Mouse (Mus musculus) embryo, embryonic 10 days (tissue): Measurements from ENCODE around the gene Pcolce.

Experiments used
- DNase-seq: peaks from one replicate; pipeline ENCODE4 v3.0.0-alpha.2; 2015; ENCODE audit warnings: low spot score

The Pcolce gene

GRCm38 (mm10) chr5:137613550-137613949 lies at the start of gene Pcolce:
Pcolce (minus strand) TSS chr5:137613784.
- no peak for DNase-seq

- DNase-seq = no peak
Measured at GRCm38 (mm10) chr5:137663057-137663456, 49.5 kb upstream of the Pcolce start.

GRCm38 (mm10) chr5:137660064-137660688 lies 46.6 kb upstream of the Pcolce start:
- no peak for DNase-seq

GRCm38 (mm10) chr5:137656977-137657376 lies 43.4 kb upstream of the Pcolce start:
- DNase-seq = peak; percentile 84

GRCm38 (mm10) chr5:137654746-137655145 lies 41.2 kb upstream of the Pcolce start:
- DNase-seq = no peak

GRCm38 (mm10) chr5:137653366-137653765 lies 39.8 kb upstream of the Pcolce start:
- no peak for DNase-seq

GRCm38 (mm10) chr5:137652474-137652873 lies 38.9 kb upstream of the Pcolce start:
- peak; percentile 78 for DNase-seq

- peak; percentile 29 for DNase-seq
Measured at GRCm38 (mm10) chr5:137649669-137650571, 36.3 kb upstream of the Pcolce start.

GRCm38 (mm10) chr5:137649251-137649650 lies 35.7 kb upstream of the Pcolce start:
- DNase-seq = no peak

- no peak for DNase-seq
Measured at GRCm38 (mm10) chr5:137647827-137648601, 34.4 kb upstream of the Pcolce start.

- peak; percentile 41 for DNase-seq
Measured at GRCm38 (mm10) chr5:137645652-137646091, 32.1 kb upstream of the Pcolce start, which contains the start of gene Irs3. Irs3 (minus strand) TSS chr5:137645714.

GRCm38 (mm10) chr5:137645091-137645651 lies 31.6 kb upstream of the Pcolce start:
- peak; percentile 57 for DNase-seq

GRCm38 (mm10) chr5:137644484-137644883 lies 30.9 kb upstream of the Pcolce start:
- DNase-seq = no peak

- no peak for DNase-seq
Measured at GRCm38 (mm10) chr5:137642886-137643285, 29.3 kb upstream of the Pcolce start.

GRCm38 (mm10) chr5:137641054-137641453 lies 27.5 kb upstream of the Pcolce start, which contains the start of gene Sap25:
Sap25 (plus strand) TSS chr5:137641334.
- no peak for DNase-seq

- DNase-seq = no peak
Measured at GRCm38 (mm10) chr5:137639472-137639871, 25.9 kb upstream of the Pcolce start.

GRCm38 (mm10) chr5:137633397-137634084 lies 20.0 kb upstream of the Pcolce start:
- no peak for DNase-seq

GRCm38 (mm10) chr5:137631591-137631990 lies 18.0 kb upstream of the Pcolce start:
- DNase-seq = no peak

GRCm38 (mm10) chr5:137631171-137631570 lies 17.6 kb upstream of the Pcolce start:
- DNase-seq = no peak

GRCm38 (mm10) chr5:137630602-137631001 lies 17.0 kb upstream of the Pcolce start:
- DNase-seq = peak; percentile 24

- no peak for DNase-seq
Measured at GRCm38 (mm10) chr5:137629906-137630545, 16.4 kb upstream of the Pcolce start.
